Comparison of ENCODE assay signal across 8 mouse cellular contexts in the genomic region with DNA sequence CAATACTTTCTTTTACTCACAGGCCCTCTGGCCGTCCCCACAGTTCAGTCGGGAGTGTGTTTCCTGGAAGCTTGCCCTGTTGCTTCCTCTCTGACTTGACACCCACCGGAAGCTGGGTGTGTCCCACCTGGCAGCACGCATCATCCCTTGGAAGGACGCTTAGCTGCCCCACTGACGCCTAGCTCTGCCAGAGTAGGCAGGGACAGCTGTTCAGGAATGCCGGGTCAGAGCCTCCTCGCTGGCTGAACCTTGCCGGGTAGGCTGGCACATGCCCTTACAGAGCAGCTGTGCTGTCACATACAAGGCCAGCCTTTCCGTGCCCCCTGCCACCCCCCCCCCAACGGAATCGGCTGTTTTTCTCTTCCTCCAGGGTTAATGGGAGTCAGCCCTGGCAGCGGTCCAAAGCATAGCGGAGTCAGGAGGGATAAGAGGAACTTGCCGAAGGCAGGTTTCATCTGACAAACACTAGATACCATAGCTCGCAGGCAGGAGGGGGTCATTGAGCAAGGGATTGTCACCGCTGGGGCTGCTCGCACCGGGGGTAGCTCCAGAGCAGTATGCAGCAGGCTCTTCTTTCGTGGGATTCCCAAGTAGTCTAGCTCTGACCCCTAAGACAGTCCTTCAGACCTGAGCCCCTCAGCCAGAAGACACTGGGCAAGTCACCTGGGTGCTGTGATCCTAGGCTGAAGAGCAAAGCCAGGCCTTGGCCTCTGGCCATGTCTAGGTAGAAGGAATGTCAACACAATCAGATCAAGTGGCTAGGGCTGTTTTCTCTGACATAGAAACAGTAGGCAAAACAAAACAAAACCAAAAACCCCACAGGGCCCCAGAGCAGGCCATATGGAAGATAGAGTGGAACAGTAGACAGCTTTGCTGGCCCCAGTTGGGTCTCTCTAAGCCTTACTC. TPM values are rescaled to one million over a fixed set of nuclear protein-coding genes. Genes with fewer than 3 reads are reported as not detected.
DNase-seq lines count a peak whose midpoint lies in the region; ATAC-seq lines count a peak whose summit lies in the region.

No protein-coding gene starts in this region.

- WGBS in embryonic facial prominence, embryonic 15.5 days, result 19% methylated on average over 20 of the region's 20 CpGs
- 8% methylated on average over 20 of the region's 20 CpGs for WGBS in heart, embryonic 15.5 days
- 16% methylated on average over 20 of the region's 20 CpGs for WGBS in kidney, embryonic 16.5 days
- WGBS in stomach, embryonic 15.5 days, result 20% methylated on average over 20 of the region's 20 CpGs

- H3K9me3 ChIP-seq in embryonic facial prominence, embryonic 15.5 days (replicated peaks), result no peaks in the 10 kb centered on the region
- H3K9me3 ChIP-seq in heart, embryonic 15.5 days (replicated peaks), result no peaks in the 10 kb centered on the region
- no peaks in the 10 kb centered on the region for H3K9me3 ChIP-seq in kidney, embryonic 16.5 days (ENCODE audit: low read length)
- no peaks in the 10 kb centered on the region for H3K9me3 ChIP-seq in stomach, embryonic 15.5 days

- H3K4me2 ChIP-seq in embryonic facial prominence, embryonic 15.5 days (replicated peaks), result 0 out of 2 replicates have a peak overlapping the region, but pooled peaks have one; percentile 11
- peak overlapping the region; percentile 51 for H3K4me2 ChIP-seq in heart, embryonic 15.5 days
- H3K4me2 ChIP-seq in kidney, embryonic 16.5 days (replicated peaks; ENCODE audit: low read depth, low read length), result 0 out of 2 replicates have a peak overlapping the region, but pooled peaks have one; percentile 4
- peak overlapping the region; percentile 37 for H3K4me2 ChIP-seq in stomach, embryonic 15.5 days

- peak overlapping the region; percentile 72 for H3K27ac ChIP-seq in embryonic facial prominence, embryonic 15.5 days (replicated peaks)
- H3K27ac ChIP-seq in heart, embryonic 15.5 days, result peak overlapping the region; percentile 84
- peak overlapping the region; percentile 72 for H3K27ac ChIP-seq in kidney, embryonic 16.5 days (ENCODE audit: low read length)
- H3K27ac ChIP-seq in stomach, embryonic 15.5 days, result peak overlapping the region; percentile 44

- H3K9ac ChIP-seq in embryonic facial prominence, embryonic 15.5 days, result no peak overlapping the region
- H3K9ac ChIP-seq in heart, embryonic 15.5 days, result peak overlapping the region; percentile 26; the same call in 1 of the 2 replicates
- H3K9ac ChIP-seq in kidney, embryonic 16.5 days (replicated peaks; ENCODE audit: low read length), result no peak overlapping the region
- no peak overlapping the region for H3K9ac ChIP-seq in stomach, embryonic 15.5 days

- peaks cover 42% of the 10 kb centered on the region for H3K4me1 ChIP-seq in embryonic facial prominence, embryonic 15.5 days
- peaks cover 37% of the 10 kb centered on the region for H3K4me1 ChIP-seq in heart, embryonic 15.5 days (replicated peaks)
- H3K4me1 ChIP-seq in kidney, embryonic 16.5 days (ENCODE audit: insufficient read depth, low read length), result peaks cover 25% of the 10 kb centered on the region
- peaks cover 26% of the 10 kb centered on the region for H3K4me1 ChIP-seq in stomach, embryonic 15.5 days

- peak; percentile 63 for ATAC-seq in embryonic facial prominence, embryonic 15.5 days (ENCODE audit: insufficient number of reproducible peaks, low FRiP score, low TSS enrichment, low read depth)
- peak; percentile 73 for ATAC-seq in heart, embryonic 15.5 days (replicated peaks; ENCODE audit: insufficient number of reproducible peaks, insufficient read depth, low FRiP score, low read depth)
- ATAC-seq in kidney, embryonic 16.5 days (ENCODE audit: low FRiP score, low TSS enrichment), result peak; percentile 76
- ATAC-seq in megakaryocyte progenitor cell, adult 5-6 weeks (replicated peaks; ENCODE audit: poor library complexity), result peak; percentile 87
- ATAC-seq in stomach, embryonic 15.5 days (ENCODE audit: insufficient read depth, low FRiP score, low read depth), result peak; percentile 59; the same call in 1 of the 2 replicates

- H3K36me3 ChIP-seq in embryonic facial prominence, embryonic 15.5 days, result no peaks in the 10 kb centered on the region
- H3K36me3 ChIP-seq in heart, embryonic 15.5 days, result no peaks in the 10 kb centered on the region
- H3K36me3 ChIP-seq in kidney, embryonic 16.5 days (ENCODE audit: insufficient read depth, low read length), result no peaks in the 10 kb centered on the region
- no peaks in the 10 kb centered on the region for H3K36me3 ChIP-seq in stomach, embryonic 15.5 days

- H3K27me3 ChIP-seq in embryonic facial prominence, embryonic 15.5 days, result no peaks in the 10 kb centered on the region
- H3K27me3 ChIP-seq in heart, embryonic 15.5 days, result no peaks in the 10 kb centered on the region
- no peaks in the 10 kb centered on the region for H3K27me3 ChIP-seq in kidney, embryonic 16.5 days (ENCODE audit: insufficient read depth, low read length)
- H3K27me3 ChIP-seq in stomach, embryonic 15.5 days (replicated peaks), result no peaks in the 10 kb centered on the region

- H3K4me3 ChIP-seq in embryonic facial prominence, embryonic 15.5 days (replicated peaks), result no peak overlapping the region
- peak overlapping the region; percentile 10; the same call in 1 of the 2 replicates for H3K4me3 ChIP-seq in heart, embryonic 15.5 days
- no peak overlapping the region for H3K4me3 ChIP-seq in kidney, embryonic 16.5 days (ENCODE audit: low read length)
- no peak overlapping the region for H3K4me3 ChIP-seq in stomach, embryonic 15.5 days (replicated peaks)

- peak; percentile 51 for DNase-seq in 416B (ENCODE audit: low read depth)
- DNase-seq in adrenal gland, adult 18-20 months (ENCODE audit: low spot score in 2 of 2), result peak; percentile 65
- DNase-seq in left cerebral cortex, adult 9 months (ENCODE audit: low spot score in 2 of 2), result no peak

RNA-seq across cellular contexts. Expression of gene Npffr1, which starts 58.9 kb away (rescaled TPM):
- under 1 TPM; 0.17 to 0.26 TPM for total RNA-seq in adrenal gland, adult 18-20 months (2021)
- 0.12 TPM in 1 of 2 replicates, not detected in the other for polyA plus RNA-seq in embryonic facial prominence, embryonic 15.5 days (2015; fragmentation: Nextera tagmentation; extraction: Ambion mirVana)
- polyA plus RNA-seq in heart, embryonic 15.5 days (2015; fragmentation: Nextera tagmentation; extraction: Ambion mirVana), result not detected in 2 replicates
- 0.12 TPM in 2 replicates for polyA plus RNA-seq in kidney, embryonic 16.5 days (2015; fragmentation: Nextera tagmentation; extraction: Ambion mirVana)
- 0.10 TPM in 2 replicates for total RNA-seq in megakaryocyte progenitor cell, adult 5-6 weeks (2015)
- total RNA-seq in megakaryocyte progenitor cell, adult 5-6 weeks (2017), result not detected in 2 replicates
- polyA plus RNA-seq in stomach, embryonic 15.5 days (2015; fragmentation: Nextera tagmentation; extraction: Ambion mirVana), result 0.10 and 0.28 TPM in 2 replicates

Comparison
In these comparisons a context has a peak if more than half of its experiments do, and no peak if none do; other contexts are left out.
1. DNase-seq: peak in 416B (single experiment) and adrenal gland, adult 18-20 months (2 of 2); none in left cerebral cortex, adult 9 months (0 of 2).
2. Peak in every context shown above with its lines, with median percentiles within 50 percentile points of each other: ATAC-seq, H3K27ac ChIP-seq and H3K4me2 ChIP-seq.